Mouse (Mus musculus): Measurements from ENCODE around the gene Tmem230. TPM values are rescaled to one million over a fixed set of nuclear protein-coding genes. Genes with fewer than 3 reads are reported as not detected.

Gene Tmem230
- polyA plus RNA-seq, 1 experiment from 2014 or later, result 44.2 TPM

GRCm38 (mm10) chr2:132278273-132278853 is 30.8 kb upstream of the Tmem230 start:
- 66% methylated on average over 8 of the region's 8 CpGs for WGBS (ENCODE audit: insufficient replicate concordance)
- no peak overlapping the region for H3K27ac ChIP-seq (ENCODE audit: low read depth, low read length)
- no peak for ATAC-seq (replicated peaks; ENCODE audit: insufficient number of reproducible peaks, low FRiP score, low TSS enrichment)
- no peaks in the 10 kb centered on the region for H3K36me3 ChIP-seq (ENCODE audit: control insufficient read depth, insufficient read depth, low read length)
- no peak overlapping the region for H3K9ac ChIP-seq (ENCODE audit: low read depth, low read length)
- H3K27me3 ChIP-seq (ENCODE audit: control insufficient read depth, insufficient read depth, low read length), result peaks cover 3% of the 10 kb centered on the region; the same call in 1 of the 2 replicates
- no peak overlapping the region for H3K4me3 ChIP-seq (ENCODE audit: low read depth, low read length)
- no peak overlapping the region for H3K4me2 ChIP-seq
- H3K4me1 ChIP-seq (ENCODE audit: control insufficient read depth, insufficient read depth, low read length), result peaks cover 20% of the 10 kb centered on the region
- no peaks in the 10 kb centered on the region for H3K9me3 ChIP-seq (replicated peaks; ENCODE audit: control insufficient read depth, low read length)

DNA sequence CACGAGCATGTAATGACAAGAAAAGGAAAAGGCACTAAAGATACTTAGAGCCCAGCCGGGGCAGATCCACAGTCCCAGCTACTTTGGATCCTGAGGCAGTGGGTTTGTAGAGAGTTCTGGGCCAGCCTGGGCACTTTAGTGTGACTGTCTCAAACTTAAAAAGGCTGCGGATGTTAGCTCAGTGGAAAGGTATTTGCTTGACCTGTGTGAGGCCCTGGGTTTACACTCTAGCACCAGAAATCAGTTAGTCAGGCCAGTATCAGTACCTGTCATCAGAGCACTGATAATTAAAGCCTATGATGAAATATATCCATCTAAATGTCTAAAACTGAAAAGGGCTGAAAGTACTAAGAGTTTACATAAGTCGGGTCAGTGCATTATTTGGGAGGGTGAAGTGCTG is 28.6 kb upstream of the Tmem230 start:
- Histone ChIP-seq H3K27ac (ENCODE audit: low read depth, low read length) (no peak overlapping the region), H3K4me3 (ENCODE audit: low read depth, low read length) (no peak overlapping the region), H3K4me2 (no peak overlapping the region), H3K4me1 (ENCODE audit: control insufficient read depth, insufficient read depth, low read length) (0 out of 2 replicates have a peak, but pooled peaks cover 3% of the 10 kb centered on the region), H3K27me3 (ENCODE audit: control insufficient read depth, insufficient read depth, low read length) (peaks cover 3% of the 10 kb centered on the region; the same call in 1 of the 2 replicates), H3K36me3 (ENCODE audit: control insufficient read depth, insufficient read depth, low read length) (no peaks in the 10 kb centered on the region), H3K9me3 (replicated peaks; ENCODE audit: control insufficient read depth, low read length) (no peaks in the 10 kb centered on the region), H3K9ac (ENCODE audit: low read depth, low read length) (no peak overlapping the region)
- no peak for ATAC-seq (replicated peaks; ENCODE audit: insufficient number of reproducible peaks, low FRiP score, low TSS enrichment)
- WGBS (ENCODE audit: insufficient replicate concordance), result 68% methylated on average over 4 of the region's 4 CpGs

- Histone ChIP-seq H3K4me2 (no peak overlapping the region), H3K4me3 (ENCODE audit: low read depth, low read length) (no peak overlapping the region), H3K4me1 (ENCODE audit: control insufficient read depth, insufficient read depth, low read length) (peaks cover 6% of the 10 kb centered on the region), H3K36me3 (ENCODE audit: control insufficient read depth, insufficient read depth, low read length) (no peaks in the 10 kb centered on the region), H3K27ac (ENCODE audit: low read depth, low read length) (no peak overlapping the region), H3K9me3 (replicated peaks; ENCODE audit: control insufficient read depth, low read length) (no peaks in the 10 kb centered on the region), H3K9ac (ENCODE audit: low read depth, low read length) (no peak overlapping the region), H3K27me3 (ENCODE audit: control insufficient read depth, insufficient read depth, low read length) (peaks cover 1% of the 10 kb centered on the region; the same call in 1 of the 2 replicates)
- 74% methylated on average over 4 of the region's 4 CpGs for WGBS (ENCODE audit: insufficient replicate concordance)
- ATAC-seq (replicated peaks; ENCODE audit: insufficient number of reproducible peaks, low FRiP score, low TSS enrichment), result no peak
Observed at GRCm38 (mm10) chr2:132275527-132275926, 27.9 kb upstream of the Tmem230 start.

DNA sequence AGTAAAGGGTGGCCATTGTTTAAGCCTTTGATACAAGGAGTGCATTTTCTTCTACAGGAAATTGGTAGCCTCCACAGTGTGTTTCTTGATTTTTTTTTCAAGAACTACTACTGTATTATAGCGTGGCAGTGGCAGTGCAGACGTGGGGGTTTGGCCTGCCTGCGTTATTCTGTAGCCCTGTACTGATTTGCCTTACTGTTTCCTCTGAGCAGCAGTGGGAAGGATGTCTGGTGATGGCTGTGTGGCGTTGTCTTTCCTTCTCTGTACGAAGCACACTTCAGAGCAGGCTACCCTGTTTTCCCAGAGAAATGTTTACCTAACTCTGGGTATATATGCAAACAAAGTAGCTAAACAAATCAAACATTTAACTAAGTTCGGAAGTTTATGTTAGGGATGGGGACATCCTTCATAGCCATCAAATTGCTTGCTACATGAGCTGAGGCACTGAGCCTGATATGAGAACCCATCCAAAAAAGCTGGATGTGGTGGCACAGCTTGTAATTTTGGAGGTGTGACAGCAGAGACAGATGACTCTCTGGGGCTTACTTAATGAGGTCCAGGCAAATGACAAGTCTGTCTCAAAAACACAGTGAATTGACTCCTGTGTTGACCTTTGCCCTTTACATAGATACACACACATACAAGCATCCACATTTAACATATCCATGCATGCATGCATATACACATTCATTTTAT is 25.2 kb upstream of the Tmem230 start:
- WGBS (ENCODE audit: insufficient replicate concordance), result 63% methylated on average over 6 of the region's 6 CpGs
- ATAC-seq (replicated peaks; ENCODE audit: insufficient number of reproducible peaks, low FRiP score, low TSS enrichment), result no peak
- no peak overlapping the region for H3K4me3 ChIP-seq (ENCODE audit: low read depth, low read length)
- no peaks in the 10 kb centered on the region for H3K27me3 ChIP-seq (ENCODE audit: control insufficient read depth, insufficient read depth, low read length)
- H3K9ac ChIP-seq (ENCODE audit: low read depth, low read length), result no peak overlapping the region
- H3K27ac ChIP-seq (ENCODE audit: low read depth, low read length), result no peak overlapping the region
- H3K36me3 ChIP-seq (ENCODE audit: control insufficient read depth, insufficient read depth, low read length), result no peaks in the 10 kb centered on the region
- peaks cover 15% of the 10 kb centered on the region for H3K4me1 ChIP-seq (ENCODE audit: control insufficient read depth, insufficient read depth, low read length)
- H3K9me3 ChIP-seq (replicated peaks; ENCODE audit: control insufficient read depth, low read length), result no peaks in the 10 kb centered on the region
- no peak overlapping the region for H3K4me2 ChIP-seq

DNA sequence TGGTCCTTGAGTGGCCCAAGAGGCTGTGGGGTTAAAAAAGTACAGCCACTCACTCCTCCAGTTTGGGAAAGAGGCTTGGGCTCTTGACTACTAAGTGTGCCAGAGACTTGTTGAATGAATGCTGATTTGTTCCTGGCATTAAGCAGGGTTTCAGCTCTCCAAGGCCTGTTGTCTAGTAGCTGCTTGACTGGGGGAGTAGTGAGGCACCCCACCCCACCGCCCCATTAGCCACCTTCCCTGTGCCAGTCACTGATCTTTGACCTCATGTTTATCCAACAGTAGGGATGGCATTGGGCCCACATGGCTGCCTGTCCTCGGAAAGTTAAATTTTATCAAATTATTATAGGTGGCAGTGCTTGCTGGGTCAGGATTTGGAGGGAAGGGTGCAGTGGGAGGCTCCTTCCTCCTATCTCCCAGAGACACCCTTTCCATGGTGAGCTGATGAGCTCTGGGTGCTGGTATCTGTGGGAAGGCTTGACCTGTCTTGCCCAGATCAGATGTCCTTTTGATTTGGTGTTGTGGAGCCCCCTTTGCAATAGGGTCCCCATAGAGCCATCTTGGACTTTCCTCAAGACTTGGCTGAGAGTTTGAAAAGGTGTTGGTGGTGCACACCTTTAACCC is 22.8 kb upstream of the Tmem230 start:
- Histone ChIP-seq H3K36me3 (ENCODE audit: control insufficient read depth, insufficient read depth, low read length) (no peaks in the 10 kb centered on the region), H3K27me3 (ENCODE audit: control insufficient read depth, insufficient read depth, low read length) (no peaks in the 10 kb centered on the region), H3K9ac (ENCODE audit: low read depth, low read length) (no peak overlapping the region), H3K9me3 (replicated peaks; ENCODE audit: control insufficient read depth, low read length) (no peaks in the 10 kb centered on the region), H3K4me2 (no peak overlapping the region), H3K27ac (ENCODE audit: low read depth, low read length) (no peak overlapping the region), H3K4me3 (ENCODE audit: low read depth, low read length) (no peak overlapping the region), H3K4me1 (ENCODE audit: control insufficient read depth, insufficient read depth, low read length) (peaks cover 15% of the 10 kb centered on the region)
- ATAC-seq (replicated peaks; ENCODE audit: insufficient number of reproducible peaks, low FRiP score, low TSS enrichment), result no peak
- 66% methylated on average over 2 of the region's 2 CpGs for WGBS (ENCODE audit: insufficient replicate concordance)

- no peak overlapping the region for H3K4me3 ChIP-seq (ENCODE audit: low read depth, low read length)
- H3K9me3 ChIP-seq (replicated peaks; ENCODE audit: control insufficient read depth, low read length), result no peaks in the 10 kb centered on the region
- ATAC-seq (replicated peaks; ENCODE audit: insufficient number of reproducible peaks, low FRiP score, low TSS enrichment), result 0 out of 2 replicates have a peak, but pooled peaks have one; percentile 39
- no peaks in the 10 kb centered on the region for H3K27me3 ChIP-seq (ENCODE audit: control insufficient read depth, insufficient read depth, low read length)
- WGBS (ENCODE audit: insufficient replicate concordance), result 60% methylated on average over 3 of the region's 3 CpGs
- no peak overlapping the region for H3K27ac ChIP-seq (ENCODE audit: low read depth, low read length)
- H3K4me2 ChIP-seq, result no peak overlapping the region
- H3K36me3 ChIP-seq (ENCODE audit: control insufficient read depth, insufficient read depth, low read length), result no peaks in the 10 kb centered on the region
- no peak overlapping the region for H3K9ac ChIP-seq (ENCODE audit: low read depth, low read length)
- H3K4me1 ChIP-seq (ENCODE audit: control insufficient read depth, insufficient read depth, low read length), result peaks cover 22% of the 10 kb centered on the region
Observed at GRCm38 (mm10) chr2:132269217-132269616, 21.6 kb upstream of the Tmem230 start.

GRCm38 (mm10) chr2:132266086-132266485 is 18.5 kb upstream of the Tmem230 start:
- H3K4me1 ChIP-seq (ENCODE audit: control insufficient read depth, insufficient read depth, low read length), result peaks cover 24% of the 10 kb centered on the region
- WGBS (ENCODE audit: insufficient replicate concordance), result 89% methylated on average over 3 of the region's 3 CpGs

DNA sequence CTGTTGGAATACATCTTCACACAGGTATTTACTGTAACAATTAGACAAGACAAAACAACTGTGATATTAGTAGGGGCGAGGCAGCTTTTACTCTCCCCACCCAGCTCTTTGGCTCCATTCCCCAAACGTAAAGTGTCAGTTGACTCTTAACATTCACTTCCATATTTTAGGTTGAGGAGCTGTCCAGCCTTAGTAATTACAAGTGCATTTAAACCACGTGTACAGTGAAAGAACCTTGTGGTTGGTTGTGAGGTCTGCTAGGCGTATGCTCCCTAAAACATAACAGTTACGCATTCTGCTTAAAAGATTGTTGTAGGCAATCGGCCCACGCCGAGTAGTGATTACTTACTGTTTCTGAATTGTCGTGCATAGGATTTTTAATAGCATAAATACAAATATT is 17.6 kb upstream of the Tmem230 start:
- Histone ChIP-seq H3K27ac (ENCODE audit: low read depth, low read length) (no peak overlapping the region), H3K4me1 (ENCODE audit: control insufficient read depth, insufficient read depth, low read length) (peaks cover 18% of the 10 kb centered on the region), H3K27me3 (ENCODE audit: control insufficient read depth, insufficient read depth, low read length) (no peaks in the 10 kb centered on the region), H3K36me3 (ENCODE audit: control insufficient read depth, insufficient read depth, low read length) (no peaks in the 10 kb centered on the region), H3K4me2 (no peak overlapping the region), H3K4me3 (ENCODE audit: low read depth, low read length) (no peak overlapping the region), H3K9me3 (replicated peaks; ENCODE audit: control insufficient read depth, low read length) (no peaks in the 10 kb centered on the region), H3K9ac (ENCODE audit: low read depth, low read length) (no peak overlapping the region)
- ATAC-seq (replicated peaks; ENCODE audit: insufficient number of reproducible peaks, low FRiP score, low TSS enrichment), result no peak
- whole genome bisulfite sequencing (ENCODE audit: insufficient replicate concordance), result 86% methylated on average over 9 of the region's 9 CpGs

More at GRCm38 (mm10) chr2:132266086-132266485, 18.5 kb upstream of the Tmem230 start:
- H3K27ac ChIP-seq (ENCODE audit: low read depth, low read length), result no peak overlapping the region
- no peak overlapping the region for H3K4me3 ChIP-seq (ENCODE audit: low read depth, low read length)
- no peak overlapping the region for H3K9ac ChIP-seq (ENCODE audit: low read depth, low read length)
- no peak for ATAC-seq (replicated peaks; ENCODE audit: insufficient number of reproducible peaks, low FRiP score, low TSS enrichment)
- no peaks in the 10 kb centered on the region for H3K9me3 ChIP-seq (replicated peaks; ENCODE audit: control insufficient read depth, low read length)
- H3K27me3 ChIP-seq (ENCODE audit: control insufficient read depth, insufficient read depth, low read length), result no peaks in the 10 kb centered on the region
- H3K36me3 ChIP-seq (ENCODE audit: control insufficient read depth, insufficient read depth, low read length), result no peaks in the 10 kb centered on the region
- H3K4me2 ChIP-seq, result no peak overlapping the region

Data from heart, embryonic 11.5 days (tissue).